Mouse (Mus musculus) limb, embryonic 10.5 days (tissue): Measurements from ENCODE around the gene Cfdp1. TPM values are rescaled to one million over a fixed set of nuclear protein-coding genes. Genes with fewer than 3 reads are reported as not detected.

Experiments used
- DNase-seq: peaks from one replicate; pipeline ENCODE4 v3.0.0-alpha.2; 2017; ENCODE audit warnings: low spot score
- H3K27ac ChIP-seq: fragments of 300-500 bp; sonication (generic); 2 replicates; pipeline ENCODE4 v1.5.1; 2016; ENCODE audit warnings: mild to moderate bottlenecking
- H3K27me3 ChIP-seq: fragments of 300-500 bp; sonication (generic); 2 replicates; pipeline ENCODE4 v1.6.1; 2016; ENCODE audit warnings: low read depth, mild to moderate bottlenecking; ENCODE audit not compliant: poor library complexity, severe bottlenecking
- H3K36me3 ChIP-seq: fragments of 300-500 bp; sonication (generic); 2 replicates; pipeline ENCODE4 v1.6.1; 2016; ENCODE audit warnings: mild to moderate bottlenecking, moderate library complexity
- H3K4me1 ChIP-seq: fragments of 300-500 bp; sonication (generic); 2 replicates; pipeline ENCODE4 v1.6.1; 2016
- H3K4me3 ChIP-seq: fragments of 300-500 bp; sonication (generic); 2 replicates; pipeline ENCODE4 v1.5.1; 2016; ENCODE audit warnings: mild to moderate bottlenecking, moderate library complexity
- H3K9me3 ChIP-seq: fragments of 300-500 bp; sonication (generic); replicated peaks from 2 replicates; pipeline ENCODE4 v1.6.1; 2016; ENCODE audit warnings: mild to moderate bottlenecking
- WGBS: fragments of 180-500 bp; shearing (Covaris S2); methylation state at CpG from one replicate; pipeline ENCODE4 v1.1.7; 2016; 5-methylcytosine and 5-hydroxymethylcytosine counted together
- polyA plus RNA-seq: library from polyadenylated mRNA; unstranded; fragments of >200 nt; fragmentation: Nextera tagmentation; extraction: Ambion mirVana; gene quantifications from 2 replicates; pipeline ENCODE4 v1.2.1, GENCODE M21; 2016

Cfdp1 gene
- polyA plus RNA-seq, 1 experiment from 2014 or later, result 230 TPM

DNA sequence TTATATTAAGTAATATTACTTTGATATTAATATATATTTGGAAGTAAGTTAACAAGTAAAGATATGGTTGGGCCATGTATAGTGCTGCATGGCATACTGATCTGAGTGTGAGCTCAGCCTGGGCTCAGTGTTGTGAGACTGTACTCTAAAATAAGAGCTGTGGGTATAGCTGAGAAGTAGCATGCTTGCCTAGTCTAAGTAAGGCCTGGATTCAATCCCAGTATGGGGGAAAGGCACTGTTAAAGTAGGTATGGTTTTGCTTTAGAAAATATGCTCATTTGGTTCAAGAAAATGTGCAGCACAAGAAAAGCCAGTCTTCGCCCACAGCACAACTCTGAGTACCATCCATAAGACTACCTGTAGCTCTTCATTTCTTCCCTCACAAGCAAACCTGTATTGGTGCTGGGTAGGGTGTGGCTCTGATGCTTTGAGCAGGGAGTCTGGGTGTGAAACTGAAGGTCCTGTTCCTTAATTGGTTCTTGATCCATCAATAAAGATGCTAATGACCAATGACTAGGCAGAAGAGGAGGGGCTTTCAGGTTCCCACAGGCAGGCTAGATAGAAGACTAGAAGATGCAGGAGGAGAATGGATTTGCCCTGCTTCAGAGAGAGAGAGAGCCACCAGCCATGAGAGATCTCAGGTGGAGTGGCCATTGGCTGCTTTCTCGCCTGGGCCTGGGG is 43.3 kb downstream of the Cfdp1 start:
- DNase-seq, result no peak
- H3K27ac ChIP-seq, result no peak overlapping the region
- H3K4me3 ChIP-seq, result no peak overlapping the region
- peaks cover 46% of the 10 kb centered on the region for H3K36me3 ChIP-seq
- no peaks in the 10 kb centered on the region for H3K27me3 ChIP-seq
- 69% methylated on average over 2 of the region's 2 CpGs for WGBS
- no peaks in the 10 kb centered on the region for H3K9me3 ChIP-seq
- H3K4me1 ChIP-seq, result peaks cover 15% of the 10 kb centered on the region

DNA sequence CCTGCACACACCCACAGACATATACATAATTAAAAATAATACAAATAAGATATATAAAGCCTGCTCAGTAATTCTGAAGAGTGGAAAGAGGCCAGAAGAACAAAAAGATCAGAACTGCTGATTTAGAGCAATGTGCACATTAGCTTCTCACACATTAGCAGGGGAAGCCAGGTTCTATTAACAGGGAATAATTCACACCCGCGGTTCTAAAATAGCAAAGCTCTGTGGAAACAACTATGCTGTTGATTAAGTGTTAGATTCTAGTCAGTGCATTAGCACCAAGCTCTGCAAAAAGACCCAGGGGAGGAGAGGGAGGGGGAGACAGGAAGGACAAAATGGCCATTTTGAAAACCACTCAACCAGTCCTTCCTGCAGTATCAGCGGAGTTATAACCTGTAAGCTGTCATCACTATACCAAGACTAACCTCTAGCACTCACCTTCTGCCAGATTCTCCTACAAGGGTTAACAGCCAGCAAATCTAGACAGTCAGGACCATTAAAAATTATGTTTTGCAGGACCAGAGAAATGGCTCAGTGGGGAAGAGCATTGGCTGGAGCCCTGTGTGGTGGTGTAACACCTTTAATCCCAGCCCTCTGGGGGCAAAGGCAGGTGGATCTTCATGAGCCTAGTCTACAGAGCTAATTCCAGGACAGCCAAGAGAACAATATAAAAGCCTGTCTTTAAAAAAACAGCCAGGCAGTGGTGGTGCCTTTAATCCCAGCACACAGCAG is 45.0 kb downstream of the Cfdp1 start:
- Histone ChIP-seq H3K27me3 (no peaks in the 10 kb centered on the region), H3K36me3 (peaks cover 33% of the 10 kb centered on the region), H3K9me3 (no peaks in the 10 kb centered on the region), H3K4me3 (no peak overlapping the region), H3K27ac (no peak overlapping the region), H3K4me1 (peaks cover 15% of the 10 kb centered on the region)
- DNase-seq, result no peak
- WGBS, result 92% methylated on average over 3 of the region's 3 CpGs

DNA sequence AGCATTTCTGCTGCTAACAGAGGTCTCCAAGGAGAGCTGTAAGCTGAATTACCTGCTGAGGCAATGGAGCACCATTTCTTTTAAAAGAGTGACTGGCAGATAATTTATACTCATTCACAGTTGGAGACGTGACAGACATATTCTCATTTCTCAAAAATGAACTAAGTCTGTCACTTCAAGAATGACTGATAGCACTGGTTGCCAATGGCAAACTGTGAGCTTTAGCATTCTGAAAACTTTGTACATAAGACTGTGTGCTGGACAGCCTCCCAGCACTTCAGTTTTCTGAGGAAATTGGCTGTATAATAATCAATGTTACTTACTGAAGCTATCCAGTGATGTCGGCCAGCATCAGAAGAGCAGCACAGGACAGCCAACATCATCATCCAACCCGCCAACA is 46.1 kb downstream of the Cfdp1 start:
- H3K4me1 ChIP-seq, result peaks cover 25% of the 10 kb centered on the region
- no peak overlapping the region for H3K4me3 ChIP-seq
- peaks cover 33% of the 10 kb centered on the region for H3K36me3 ChIP-seq
- H3K27ac ChIP-seq, result no peak overlapping the region
- H3K9me3 ChIP-seq, result no peaks in the 10 kb centered on the region
- WGBS, result over 99% methylated on average over 3 of the region's 3 CpGs
- no peaks in the 10 kb centered on the region for H3K27me3 ChIP-seq
- no peak for DNase-seq

DNA sequence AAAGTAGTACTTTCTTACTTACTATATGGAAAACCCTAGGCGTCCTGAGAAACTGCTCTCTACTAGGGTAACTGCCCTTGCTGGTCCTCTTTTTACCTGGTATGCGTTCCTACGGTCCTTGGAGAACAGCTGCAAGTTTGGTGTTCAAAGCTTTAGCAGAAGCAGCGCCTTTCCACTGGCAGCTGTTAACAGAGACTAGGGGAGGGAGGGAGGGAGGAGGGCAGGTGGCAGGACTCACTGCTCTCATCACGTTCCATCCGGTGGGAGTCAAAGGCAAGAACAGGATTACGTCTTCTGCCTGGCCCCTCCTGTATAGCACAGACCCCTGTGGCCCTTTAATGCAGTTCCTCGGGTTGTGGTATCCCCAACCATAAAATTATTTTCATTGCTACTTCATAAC is 50.7 kb downstream of the Cfdp1 start:
- H3K4me3 ChIP-seq, result no peak overlapping the region
- H3K36me3 ChIP-seq, result peaks cover 29% of the 10 kb centered on the region
- H3K9me3 ChIP-seq, result no peaks in the 10 kb centered on the region
- H3K27me3 ChIP-seq, result no peaks in the 10 kb centered on the region
- peaks cover 35% of the 10 kb centered on the region for H3K4me1 ChIP-seq
- H3K27ac ChIP-seq, result no peak overlapping the region
- 88% methylated on average over 8 of the region's 8 CpGs for WGBS
- DNase-seq, result no peak

DNA sequence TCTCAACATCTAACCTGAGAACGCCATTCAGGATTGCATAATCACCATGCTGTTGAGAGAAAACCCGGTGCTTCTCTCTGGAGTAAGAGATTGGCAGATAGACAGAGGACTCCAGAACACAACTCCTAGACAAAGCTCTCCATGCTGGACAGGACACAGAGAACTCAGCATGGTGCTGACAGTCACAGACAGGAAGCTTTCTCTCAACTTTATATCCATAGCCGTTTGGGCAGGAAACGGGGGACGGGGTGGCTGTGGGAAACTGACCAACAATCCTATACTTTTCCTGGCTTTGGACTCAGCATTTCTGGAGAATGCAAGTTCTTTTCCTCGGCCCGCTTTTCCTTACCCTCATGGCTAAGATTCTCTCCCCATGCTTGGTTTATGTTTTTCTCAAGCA is 51.8 kb downstream of the Cfdp1 start:
- WGBS, result 79% methylated on average over 7 of the region's 7 CpGs
- Histone ChIP-seq H3K36me3 (peaks cover 31% of the 10 kb centered on the region), H3K27ac (no peak overlapping the region), H3K4me1 (peaks cover 35% of the 10 kb centered on the region), H3K4me3 (no peak overlapping the region), H3K9me3 (no peaks in the 10 kb centered on the region), H3K27me3 (no peaks in the 10 kb centered on the region)
- DNase-seq, result no peak

DNA sequence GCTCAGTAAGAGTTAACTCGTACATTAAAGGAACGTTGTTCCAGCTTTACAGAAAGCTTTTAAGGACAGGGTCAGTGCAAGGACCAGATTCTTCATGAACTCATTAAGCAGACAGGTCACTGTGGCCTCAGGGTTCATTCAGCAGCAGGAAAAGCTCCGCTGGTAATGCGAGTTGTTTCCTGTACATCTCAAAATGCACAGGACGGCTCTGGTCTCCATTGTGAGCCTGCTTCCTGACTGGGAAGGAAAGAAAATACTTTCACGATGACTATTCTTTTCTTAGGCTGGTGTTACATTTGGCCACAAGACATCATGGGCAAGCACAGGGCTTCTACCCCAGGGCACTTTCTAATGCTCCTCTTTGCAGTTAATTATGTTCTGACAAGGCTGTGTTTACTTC is 52.6 kb downstream of the Cfdp1 start:
- WGBS, result 19% methylated on average over 6 of the region's 6 CpGs
- no peak for DNase-seq
- H3K27ac ChIP-seq, result no peak overlapping the region; the same call in 1 of the 2 replicates
- no peak overlapping the region for H3K4me3 ChIP-seq
- H3K9me3 ChIP-seq, result no peaks in the 10 kb centered on the region
- H3K27me3 ChIP-seq, result no peaks in the 10 kb centered on the region
- H3K4me1 ChIP-seq, result peaks cover 35% of the 10 kb centered on the region
- H3K36me3 ChIP-seq, result peaks cover 39% of the 10 kb centered on the region

DNA sequence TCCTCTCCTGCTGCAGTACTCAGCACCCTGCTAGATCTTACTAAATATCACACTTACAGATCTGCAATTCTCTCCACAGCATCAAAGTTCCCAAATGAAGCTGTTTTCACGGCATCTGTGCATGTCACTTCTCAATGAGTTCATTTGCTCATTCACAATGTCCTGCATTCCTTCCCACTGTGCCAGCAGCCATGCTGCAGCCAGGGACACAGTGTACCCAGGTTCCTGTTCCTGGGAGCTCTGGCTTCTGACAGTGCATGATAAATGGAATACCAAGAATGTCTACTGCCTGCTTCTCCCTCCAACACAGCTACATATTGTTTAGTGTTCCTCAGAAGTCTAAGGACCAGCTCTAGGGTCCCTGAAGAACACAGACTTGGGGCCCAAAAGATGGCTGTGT is 57.6 kb downstream of the Cfdp1 start:
- Histone ChIP-seq H3K4me3 (no peak overlapping the region), H3K9me3 (no peaks in the 10 kb centered on the region), H3K27me3 (no peaks in the 10 kb centered on the region), H3K36me3 (peaks cover 57% of the 10 kb centered on the region), H3K27ac (no peak overlapping the region), H3K4me1 (peaks cover 13% of the 10 kb centered on the region)
- DNase-seq, result no peak
- WGBS, result 81% methylated on average over 1 of the region's 1 CpGs

DNA sequence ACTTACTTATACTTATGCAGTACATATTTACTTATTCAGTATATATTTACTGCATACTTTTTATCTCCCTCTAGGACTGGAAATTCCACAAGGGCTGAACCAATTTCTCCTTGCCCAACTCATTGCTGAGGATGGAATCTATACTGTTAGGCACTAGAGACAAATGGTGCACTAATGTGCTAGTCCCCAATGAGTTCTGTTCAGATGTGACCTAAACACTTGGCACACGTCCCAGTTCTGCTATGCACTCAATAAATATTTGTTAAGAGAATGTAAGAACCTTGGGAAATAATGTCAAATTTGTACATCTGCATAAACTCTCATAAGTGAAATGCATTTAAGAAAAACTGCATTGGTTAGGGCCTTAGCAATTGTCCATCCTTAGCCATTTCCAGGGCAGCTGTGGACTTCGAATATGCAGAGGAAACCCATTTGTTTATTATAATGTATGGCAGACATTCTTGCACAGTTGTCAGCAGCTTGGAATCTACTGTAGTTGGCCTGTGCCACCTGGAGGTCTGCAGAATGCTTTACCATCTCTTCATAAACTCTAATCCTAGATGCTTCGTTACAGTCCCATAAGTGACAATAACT is 60.7 kb downstream of the Cfdp1 start:
- no peak for DNase-seq
- H3K36me3 ChIP-seq, result peaks cover 63% of the 10 kb centered on the region
- no peak overlapping the region for H3K4me3 ChIP-seq
- H3K9me3 ChIP-seq, result no peaks in the 10 kb centered on the region
- no peaks in the 10 kb centered on the region for H3K27me3 ChIP-seq
- H3K4me1 ChIP-seq, result peaks cover 19% of the 10 kb centered on the region
- WGBS, result 92% methylated on average over 3 of the region's 3 CpGs
- H3K27ac ChIP-seq, result no peak overlapping the region

DNA sequence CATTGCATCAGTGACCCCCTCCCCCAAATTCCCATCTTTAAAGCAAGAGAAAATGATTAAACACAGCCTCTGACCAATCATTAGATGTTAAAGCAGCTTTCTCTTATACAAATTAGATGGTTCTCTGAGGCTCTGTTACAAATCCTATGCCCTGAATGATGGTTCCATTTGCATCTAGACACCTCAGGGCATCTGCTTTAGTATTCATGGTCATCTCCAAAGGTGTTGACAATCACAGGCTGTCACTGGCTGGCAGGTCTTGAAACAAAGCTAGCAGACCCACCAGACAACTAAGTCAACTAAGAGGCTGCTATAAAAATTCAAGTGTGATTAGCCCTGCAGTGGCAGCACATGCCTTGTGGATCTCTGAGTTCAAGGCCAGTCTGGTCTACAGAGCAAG is 64.5 kb downstream of the Cfdp1 start:
- H3K36me3 ChIP-seq, result peaks cover 40% of the 10 kb centered on the region
- peak overlapping the region; percentile 75; the same call in 1 of the 2 replicates for H3K27ac ChIP-seq
- peaks cover 42% of the 10 kb centered on the region for H3K4me1 ChIP-seq
- no peak for DNase-seq
- H3K9me3 ChIP-seq, result no peaks in the 10 kb centered on the region
- no peaks in the 10 kb centered on the region for H3K27me3 ChIP-seq
- H3K4me3 ChIP-seq, result no peak overlapping the region

DNA sequence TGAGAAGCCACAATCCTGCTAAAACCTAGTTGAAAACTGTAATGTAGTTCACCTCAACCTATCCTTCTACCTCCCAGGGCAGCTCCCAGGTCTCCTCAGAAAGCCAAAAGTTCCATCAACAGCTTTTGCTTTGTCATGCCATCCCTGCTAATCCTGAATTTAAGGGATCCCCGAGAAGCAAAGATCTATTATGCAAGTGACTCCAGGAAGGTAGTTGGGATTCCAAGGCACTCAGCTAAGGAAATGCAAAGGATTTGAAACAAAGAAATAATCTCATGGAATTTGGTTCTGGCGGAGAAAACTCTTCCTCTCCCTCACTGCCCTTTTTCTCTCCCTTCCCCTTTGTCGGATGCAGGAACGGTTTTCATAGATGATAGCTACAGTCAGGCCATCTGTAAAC is 64.9 kb downstream of the Cfdp1 start:
- no peaks in the 10 kb centered on the region for H3K27me3 ChIP-seq
- DNase-seq, result no peak
- no peaks in the 10 kb centered on the region for H3K9me3 ChIP-seq
- H3K4me1 ChIP-seq, result peaks cover 42% of the 10 kb centered on the region
- WGBS, result 47% methylated on average over 4 of the region's 4 CpGs
- H3K4me3 ChIP-seq, result no peak overlapping the region
- H3K27ac ChIP-seq, result peak overlapping the region; percentile 75
- peaks cover 39% of the 10 kb centered on the region for H3K36me3 ChIP-seq

DNA sequence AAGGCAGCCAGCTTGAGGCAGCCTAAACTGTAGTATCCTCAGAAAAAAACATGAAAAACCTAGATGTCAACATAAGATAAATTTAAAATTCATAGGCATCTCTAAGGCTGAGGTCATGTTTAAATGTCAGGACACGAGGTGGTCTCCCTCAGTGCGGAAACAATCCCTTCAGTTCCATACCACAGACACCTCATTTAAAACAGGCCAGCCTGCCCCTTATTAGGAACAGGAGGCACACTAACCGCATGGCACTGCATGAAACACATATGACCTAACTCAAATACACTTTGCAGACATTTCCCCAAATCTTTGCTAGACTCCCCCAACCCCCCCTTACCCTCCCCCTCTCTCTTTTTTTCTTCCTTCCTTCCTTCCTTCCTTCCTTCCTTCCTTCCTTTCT is 65.6 kb downstream of the Cfdp1 start:
- no peaks in the 10 kb centered on the region for H3K27me3 ChIP-seq
- 29% methylated on average over 3 of the region's 3 CpGs for WGBS
- peak; percentile 58 for DNase-seq
- peaks cover 42% of the 10 kb centered on the region for H3K4me1 ChIP-seq
- peaks cover 39% of the 10 kb centered on the region for H3K36me3 ChIP-seq
- H3K27ac ChIP-seq, result peak overlapping the region; percentile 75; the same call in 1 of the 2 replicates
- no peak overlapping the region for H3K4me3 ChIP-seq
- H3K9me3 ChIP-seq, result no peaks in the 10 kb centered on the region

DNA sequence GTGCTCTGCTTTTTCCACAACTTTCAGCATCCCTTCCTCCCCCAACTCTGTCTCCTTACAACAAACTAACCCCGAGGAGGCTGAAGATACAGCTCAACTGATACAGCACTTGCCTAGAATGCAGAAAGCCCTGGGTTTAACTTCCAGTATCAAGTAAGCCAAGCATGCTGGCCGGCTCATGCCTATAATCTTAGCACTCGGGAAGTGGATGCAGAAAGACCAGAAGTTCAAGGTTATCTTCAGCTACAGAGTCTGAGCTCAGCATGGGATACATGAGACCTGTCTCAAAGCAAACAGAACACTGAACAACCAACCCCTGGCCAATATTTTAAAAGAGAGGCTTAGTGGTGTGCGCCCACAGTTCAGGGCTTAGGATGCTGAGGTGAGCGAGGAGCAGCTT is 66.0 kb downstream of the Cfdp1 start:
- Histone ChIP-seq H3K27me3 (no peaks in the 10 kb centered on the region), H3K4me3 (no peak overlapping the region), H3K9me3 (no peaks in the 10 kb centered on the region), H3K4me1 (peaks cover 42% of the 10 kb centered on the region), H3K27ac (peak overlapping the region; percentile 61), H3K36me3 (peaks cover 37% of the 10 kb centered on the region)
- WGBS, result 71% methylated on average over 5 of the region's 5 CpGs
- DNase-seq, result no peak

DNA sequence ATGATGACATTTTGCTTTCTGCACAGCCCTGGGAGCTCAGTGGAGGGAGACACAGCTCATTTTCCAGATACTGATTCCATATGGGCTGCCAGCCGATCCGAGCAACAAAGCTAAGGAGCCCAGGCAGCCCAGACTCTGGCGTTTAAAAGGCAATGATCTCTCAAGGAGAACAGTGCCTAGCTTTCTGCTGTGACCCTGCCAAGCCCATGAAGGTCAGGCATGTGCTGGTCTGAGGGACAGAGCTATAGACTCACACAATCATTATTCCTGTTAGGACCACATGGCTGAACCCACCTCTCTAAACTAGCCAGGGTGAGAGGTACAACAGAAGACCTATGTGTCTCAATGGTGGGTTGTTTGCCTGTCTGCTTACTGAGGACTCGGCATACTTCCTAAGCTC is 66.4 kb downstream of the Cfdp1 start:
- Histone ChIP-seq H3K27me3 (no peaks in the 10 kb centered on the region), H3K4me3 (no peak overlapping the region), H3K36me3 (peaks cover 34% of the 10 kb centered on the region), H3K4me1 (peaks cover 43% of the 10 kb centered on the region), H3K27ac (peak overlapping the region; percentile 61), H3K9me3 (no peaks in the 10 kb centered on the region)
- DNase-seq, result no peak
- WGBS, result 46% methylated on average over 4 of the region's 4 CpGs
